Comparison of ENCODE assay signal across 9 mouse cellular contexts in genomic region chr4:63686157-63686556, GRCm38 (mm10). TPM values are rescaled to one million over a fixed set of nuclear protein-coding genes. Genes with fewer than 3 reads are reported as not detected.
DNase-seq lines count a peak whose midpoint lies in the region; ATAC-seq and TF ChIP-seq lines count a peak whose summit lies in the region.
"Had no signal": no experiment of that assay in that cellular context is flagged by ENCODE, and none has a peak within 500 bp of the region (broad histone marks: within the 10 kb centered on the region; RNA-seq: fewer than 3 reads in every experiment).

No protein-coding gene starts in this region.

- no peak overlapping the region for H3K4me2 ChIP-seq in midbrain, postnatal 0 days (ENCODE audit: low read depth, low read length, poor library complexity, severe bottlenecking)
- H3K4me2 ChIP-seq in midbrain, embryonic 16.5 days (ENCODE audit: low read length) = no peak overlapping the region
- H3K4me2 ChIP-seq: embryonic facial prominence, embryonic 15.5 days had no signal

- H3K4me1 ChIP-seq in midbrain, postnatal 0 days (ENCODE audit: insufficient read depth, low read length) = no peaks in the 10 kb centered on the region
- H3K4me1 ChIP-seq in midbrain, embryonic 16.5 days (ENCODE audit: control insufficient read depth, insufficient read depth, low read length) = no peaks in the 10 kb centered on the region
- H3K4me1 ChIP-seq: embryonic facial prominence, embryonic 15.5 days had no signal

- peak; percentile 61 for TF ChIP-seq CTCF in midbrain, postnatal 0 days (IDR thresholded peaks at IDR 0.05)

- H3K4me3 ChIP-seq in midbrain, postnatal 0 days (ENCODE audit: low read depth, low read length) = no peak overlapping the region
- no peak overlapping the region for H3K4me3 ChIP-seq in midbrain, embryonic 16.5 days (ENCODE audit: low read depth, low read length)
- H3K4me3 ChIP-seq: embryonic facial prominence, embryonic 15.5 days had no signal

- H3K27me3 ChIP-seq in midbrain, postnatal 0 days (ENCODE audit: insufficient read depth, low read length) = no peaks in the 10 kb centered on the region
- no peaks in the 10 kb centered on the region for H3K27me3 ChIP-seq in midbrain, embryonic 16.5 days (ENCODE audit: control insufficient read depth, insufficient read depth, low read depth, low read length)
- H3K27me3 ChIP-seq: embryonic facial prominence, embryonic 15.5 days had no signal

- no peak for ATAC-seq in midbrain, postnatal 0 days (ENCODE audit: low FRiP score)
- no peak for ATAC-seq in midbrain, embryonic 16.5 days

- no peaks in the 10 kb centered on the region for H3K9me3 ChIP-seq in midbrain, postnatal 0 days (ENCODE audit: low read length)
- H3K9me3 ChIP-seq in midbrain, embryonic 16.5 days (replicated peaks; ENCODE audit: control insufficient read depth, low read length, poor library complexity, severe bottlenecking) = no peaks in the 10 kb centered on the region
- H3K9me3 ChIP-seq: embryonic facial prominence, embryonic 15.5 days had no signal

- no peak for DNase-seq in midbrain, postnatal 0 days (ENCODE audit: low spot score)
- peak; percentile 73 for DNase-seq in adipocyte (ENCODE audit: low spot score)
- DNase-seq in embryo, embryonic 10 days (ENCODE audit: low spot score) = peak; percentile 62
- peak; percentile 41 to 61 for DNase-seq in kidney, adult 8-10 months
- peak; percentile 66 for DNase-seq in lung, postnatal 25 days (ENCODE audit: low spot score)
- DNase-seq in c-Kit-positive CD71-positive TER-119-positive erythroid progenitor cells, embryonic 14.5 days (ENCODE audit: low spot score) = no peak

- no peaks in the 10 kb centered on the region for H3K36me3 ChIP-seq in midbrain, postnatal 0 days (ENCODE audit: insufficient read depth, low read length)
- H3K36me3 ChIP-seq in midbrain, embryonic 16.5 days (ENCODE audit: control insufficient read depth, insufficient read depth, low read length) = no peaks in the 10 kb centered on the region
- H3K36me3 ChIP-seq: embryonic facial prominence, embryonic 15.5 days had no signal

- no peak overlapping the region for H3K9ac ChIP-seq in midbrain, postnatal 0 days (replicated peaks; ENCODE audit: low read length, poor library complexity, severe bottlenecking)
- no peak overlapping the region for H3K9ac ChIP-seq in midbrain, embryonic 16.5 days (ENCODE audit: low read depth, low read length)
- H3K9ac ChIP-seq: embryonic facial prominence, embryonic 15.5 days had no signal

- no peak overlapping the region for H3K27ac ChIP-seq in midbrain, postnatal 0 days (ENCODE audit: low read depth, low read length)
- H3K27ac ChIP-seq in midbrain, embryonic 16.5 days (ENCODE audit: low read length) = no peak overlapping the region
- H3K27ac ChIP-seq: embryonic facial prominence, embryonic 15.5 days had no signal

RNA-seq across cellular contexts. Expression of gene Gm11214, which starts 23.0 kb away (rescaled TPM):
- not detected in 2 replicates for total RNA-seq in midbrain, postnatal 0 days (2014; rRNA removed)
- polyA plus RNA-seq in midbrain, postnatal 0 days (2015; fragmentation: Nextera tagmentation; extraction: Ambion mirVana) = not detected in 2 replicates
- not detected in 2 replicates for polyA plus RNA-seq in midbrain, embryonic 16.5 days (2015; fragmentation: Nextera tagmentation; extraction: Ambion mirVana)
- total RNA-seq: left cerebral cortex, postnatal 14 days had no signal
- polyA plus RNA-seq: embryonic facial prominence, embryonic 15.5 days had no signal

RNA-seq across cellular contexts. Expression of gene Tnfsf15, which starts 58.8 kb away (rescaled TPM):
- not detected in 2 replicates for total RNA-seq in midbrain, postnatal 0 days (2014; rRNA removed)
- polyA plus RNA-seq in midbrain, postnatal 0 days (2015; fragmentation: Nextera tagmentation; extraction: Ambion mirVana) = not detected in 2 replicates
- not detected in 2 replicates for polyA plus RNA-seq in midbrain, embryonic 16.5 days (2015; fragmentation: Nextera tagmentation; extraction: Ambion mirVana)

Comparison
In these comparisons a context has a peak if more than half of its experiments do, and no peak if none do; other contexts are left out.
1. DNase-seq: peak in adipocyte (single experiment), embryo, embryonic 10 days (single experiment), kidney, adult 8-10 months (2 of 2) and lung, postnatal 25 days (single experiment); none in midbrain, postnatal 0 days (single experiment) and c-Kit-positive CD71-positive TER-119-positive erythroid progenitor cells, embryonic 14.5 days (single experiment).